Mouse (Mus musculus) heart, embryonic 14.5 days (tissue): ENCODE measurements around the gene Slc28a3. TPM values are rescaled to one million over a fixed set of nuclear protein-coding genes. Genes with fewer than 3 reads are reported as not detected.

ENCODE experiments used
- ATAC-seq: fragments of 200-750 bp; cut with Nextera tagmentation; 2 replicates; pipeline ENCODE4 v1.8.0; 2017; ENCODE audit warnings: low read depth, moderate TSS enrichment; ENCODE audit not compliant: insufficient number of reproducible peaks, insufficient read depth, low FRiP score
- H3K27ac ChIP-seq, 2 experiments: fragments of 200-500 bp in 1 of 2; fragments of 300-500 bp in 1 of 2; sonication (generic) in 1 of 2; replicated peaks in 1 of 2; 2 replicates each; pipeline ENCODE4 v1.5.1; 2012 to 2014; ENCODE audit warnings: low read depth in 2 of 2, low read length in 2 of 2, control low read depth in 1 of 2, mild to moderate bottlenecking in 1 of 2, mixed read lengths in 1 of 2; ENCODE audit not compliant: control insufficient read depth in 1 of 2, insufficient read depth in 1 of 2
- H3K27me3 ChIP-seq: fragments of 300-500 bp; sonication (generic); 2 replicates; pipeline ENCODE4 v1.6.1; 2014; ENCODE audit warnings: mild to moderate bottlenecking, low read length, control low read depth; ENCODE audit not compliant: control insufficient read depth, insufficient read depth
- H3K36me3 ChIP-seq: fragments of 300-500 bp; sonication (generic); 2 replicates; pipeline ENCODE4 v1.6.1; 2014; ENCODE audit warnings: mild to moderate bottlenecking, control low read depth, low read length, mixed read lengths; ENCODE audit not compliant: control insufficient read depth, insufficient read depth
- H3K4me1 ChIP-seq, 2 experiments: fragments of 200-500 bp in 1 of 2; fragments of 300-500 bp in 1 of 2; sonication (generic) in 1 of 2; 2 replicates each; pipeline ENCODE4 v1.6.1; 2012 to 2014; ENCODE audit warnings: low read length in 2 of 2, control low read depth in 1 of 2, mixed read lengths in 1 of 2; ENCODE audit not compliant: control insufficient read depth in 2 of 2, insufficient read depth in 2 of 2
- H3K4me2 ChIP-seq: fragments of 300-500 bp; sonication (generic); 2 replicates; pipeline ENCODE4 v1.6.1; 2014; ENCODE audit warnings: mild to moderate bottlenecking, low read length
- H3K4me3 ChIP-seq, 2 experiments: fragments of 200-500 bp in 1 of 2; fragments of 300-500 bp in 1 of 2; sonication (generic) in 1 of 2; 2 replicates each; pipeline ENCODE4 v1.5.1; 2012 to 2014; ENCODE audit warnings: low read length in 2 of 2, mild to moderate bottlenecking in 2 of 2, control low read depth in 1 of 2, low read depth in 1 of 2, moderate library complexity in 1 of 2; ENCODE audit not compliant: control insufficient read depth in 1 of 2, insufficient read depth in 1 of 2
- H3K9ac ChIP-seq: fragments of 300-500 bp; sonication (generic); 2 replicates; pipeline ENCODE4 v1.6.1; 2014; ENCODE audit warnings: mild to moderate bottlenecking, low read length
- H3K9me3 ChIP-seq: fragments of 300-500 bp; sonication (generic); 2 replicates; pipeline ENCODE4 v1.6.1; 2016; ENCODE audit warnings: low read length, control low read depth; ENCODE audit not compliant: control insufficient read depth
- WGBS: fragments of 180-500 bp; shearing (Covaris S2); extraction: QIAGEN DNeasy Blood & Tissue Kit; methylation state at CpG from one replicate; pipeline ENCODE4 v1.1.7; 2014; 5-methylcytosine and 5-hydroxymethylcytosine counted together
- polyA plus RNA-seq: library from polyadenylated mRNA; unstranded; fragments of >200 nt; fragmentation: Nextera tagmentation; extraction: Ambion mirVana; gene quantifications from 2 replicates; pipeline ENCODE4 v1.2.1, GENCODE M21; 2014

Slc28a3 gene
- polyA plus RNA-seq, result not detected in 2 replicates

GRCm38 (mm10) chr13:58610716-58611115, at the start of gene Slc28a3:
Gene Slc28a3 (minus strand): TSS chr13:58610877.
- Histone ChIP-seq H3K4me2 (no peak within 1 kb of the TSS), H3K4me3 (no peak within 1 kb of the TSS), H3K9me3 (no peaks in the 10 kb centered on the region), H3K9ac (no peak within 1 kb of the TSS), H3K27me3 (peaks cover 15% of the 10 kb centered on the region), H3K4me1 (no peaks in the 10 kb centered on the region), H3K36me3 (no peaks in the 10 kb centered on the region), H3K27ac (no peak within 1 kb of the TSS)
- ATAC-seq, result no peak
- 14% methylated on average over 12 of the region's 12 CpGs for WGBS

GRCm38 (mm10) chr13:58657987-58658386, 47.3 kb upstream of the Slc28a3 start:
- 31% methylated on average over 9 of the region's 9 CpGs for WGBS
- no peak overlapping the region for H3K4me3 ChIP-seq
- H3K27me3 ChIP-seq, result no peaks in the 10 kb centered on the region
- H3K4me1 ChIP-seq, result 0 out of 4 replicates have a peak, but pooled peaks cover 0 to 2% of the 10 kb centered on the region in 2 experiments
- no peaks in the 10 kb centered on the region for H3K9me3 ChIP-seq
- H3K27ac ChIP-seq, result no peak overlapping the region
- no peak for ATAC-seq
- H3K9ac ChIP-seq, result no peak overlapping the region
- H3K4me2 ChIP-seq, result no peak overlapping the region
- no peaks in the 10 kb centered on the region for H3K36me3 ChIP-seq

GRCm38 (mm10) chr13:58656885-58657284, 46.2 kb upstream of the Slc28a3 start:
- Histone ChIP-seq H3K4me2 (no peak overlapping the region), H3K4me1 (0 out of 4 replicates have a peak, but pooled peaks cover 0 to 2% of the 10 kb centered on the region in 2 experiments), H3K27ac (no peak overlapping the region), H3K9ac (no peak overlapping the region), H3K4me3 (no peak overlapping the region), H3K9me3 (no peaks in the 10 kb centered on the region), H3K36me3 (no peaks in the 10 kb centered on the region), H3K27me3 (no peaks in the 10 kb centered on the region)
- no peak for ATAC-seq
- WGBS, result 84% methylated on average over 3 of the region's 3 CpGs

GRCm38 (mm10) chr13:58655552-58655951, 44.9 kb upstream of the Slc28a3 start:
- H3K4me2 ChIP-seq, result no peak overlapping the region
- H3K9me3 ChIP-seq, result no peaks in the 10 kb centered on the region
- 0 out of 4 replicates have a peak, but pooled peaks cover 0 to 2% of the 10 kb centered on the region in 2 experiments for H3K4me1 ChIP-seq
- no peak overlapping the region for H3K9ac ChIP-seq
- ATAC-seq, result no peak
- WGBS, result 69% methylated on average over 10 of the region's 10 CpGs
- no peaks in the 10 kb centered on the region for H3K27me3 ChIP-seq
- no peak overlapping the region for H3K27ac ChIP-seq
- H3K36me3 ChIP-seq, result no peaks in the 10 kb centered on the region
- no peak overlapping the region for H3K4me3 ChIP-seq

- Histone ChIP-seq H3K27me3 (no peaks in the 10 kb centered on the region), H3K9me3 (no peaks in the 10 kb centered on the region), H3K4me3 (no peak overlapping the region), H3K27ac (no peak overlapping the region), H3K4me2 (no peak overlapping the region), H3K4me1 (no peaks in the 10 kb centered on the region), H3K36me3 (no peaks in the 10 kb centered on the region), H3K9ac (no peak overlapping the region)
- no peak for ATAC-seq
- WGBS, result 9% methylated on average over 6 of the region's 6 CpGs
Measured at GRCm38 (mm10) chr13:58640330-58640729, 29.7 kb upstream of the Slc28a3 start.

- ATAC-seq, result no peak
- Histone ChIP-seq H3K4me1 (0 out of 4 replicates have a peak, but pooled peaks cover 0 to under 1% of the 10 kb centered on the region in 2 experiments), H3K36me3 (no peaks in the 10 kb centered on the region), H3K27ac (no peak overlapping the region), H3K4me3 (no peak overlapping the region), H3K27me3 (no peaks in the 10 kb centered on the region), H3K9ac (no peak overlapping the region), H3K9me3 (no peaks in the 10 kb centered on the region), H3K4me2 (no peak overlapping the region)
- 49% methylated on average over 4 of the region's 4 CpGs for WGBS
Measured at GRCm38 (mm10) chr13:58638950-58639349, 28.3 kb upstream of the Slc28a3 start.

- no peaks in the 10 kb centered on the region for H3K27me3 ChIP-seq
- 15% methylated on average over 13 of the region's 13 CpGs for WGBS
Measured at GRCm38 (mm10) chr13:58637360-58638002, 26.8 kb upstream of the Slc28a3 start.

GRCm38 (mm10) chr13:58633887-58634286, 23.2 kb upstream of the Slc28a3 start:
- H3K9ac ChIP-seq, result no peak overlapping the region
- H3K4me3 ChIP-seq, result no peak overlapping the region
- WGBS, result 26% methylated on average over 4 of the region's 4 CpGs
- ATAC-seq, result no peak
- H3K27ac ChIP-seq, result no peak overlapping the region
- H3K27me3 ChIP-seq, result no peaks in the 10 kb centered on the region
- peak overlapping the region; percentile 19 for H3K4me2 ChIP-seq
- no peaks in the 10 kb centered on the region for H3K9me3 ChIP-seq
- peaks cover 5 to 9% of the 10 kb centered on the region in 2 experiments for H3K4me1 ChIP-seq
- H3K36me3 ChIP-seq, result no peaks in the 10 kb centered on the region

More at GRCm38 (mm10) chr13:58637360-58638002, 26.8 kb upstream of the Slc28a3 start:
- no peaks in the 10 kb centered on the region for H3K36me3 ChIP-seq
- H3K9ac ChIP-seq, result no peak overlapping the region
- H3K27ac ChIP-seq, result no peak overlapping the region
- ATAC-seq, result no peak
- no peak overlapping the region for H3K4me2 ChIP-seq
- H3K4me3 ChIP-seq, result no peak overlapping the region
- no peaks in the 10 kb centered on the region for H3K9me3 ChIP-seq
- H3K4me1 ChIP-seq, result peaks cover 0 to 7% of the 10 kb centered on the region in 2 experiments; a peak in 2 of 4 replicates
